Mouse (Mus musculus): ENCODE results near the gene Ankrd33b.

Gene Ankrd33b

DNA sequence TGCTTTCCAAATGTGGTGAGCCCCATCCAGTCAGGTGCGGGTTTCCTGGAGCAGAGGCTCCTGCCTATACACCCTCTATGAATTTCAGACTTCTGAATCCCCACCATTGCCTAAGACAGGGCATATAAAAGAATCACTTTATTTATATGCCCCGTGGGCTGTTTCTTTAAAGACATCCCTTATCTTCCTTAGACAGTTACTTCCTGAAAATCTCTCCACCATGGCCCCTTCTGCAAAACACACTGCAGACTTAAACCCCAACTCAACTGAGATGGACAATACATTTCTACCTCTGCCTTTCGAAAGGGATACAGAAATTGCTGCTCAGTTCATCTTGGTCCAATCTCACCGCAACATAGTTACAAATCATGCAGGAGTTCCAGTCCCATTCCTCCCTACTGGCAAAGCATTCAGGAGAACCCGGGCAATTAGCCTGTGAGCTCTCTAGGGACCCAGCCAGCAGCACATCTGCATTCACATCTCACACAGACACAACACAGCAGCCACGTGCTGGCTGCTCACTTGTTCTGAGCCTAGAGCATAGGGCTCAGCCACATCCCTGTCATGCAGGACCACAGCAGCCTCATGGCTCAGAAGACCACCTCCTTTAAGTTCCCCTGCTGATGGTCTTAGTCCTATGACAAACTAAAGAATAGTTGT, 68.1 kb downstream of the Ankrd33b start:
- no peak for DNase-seq

DNA sequence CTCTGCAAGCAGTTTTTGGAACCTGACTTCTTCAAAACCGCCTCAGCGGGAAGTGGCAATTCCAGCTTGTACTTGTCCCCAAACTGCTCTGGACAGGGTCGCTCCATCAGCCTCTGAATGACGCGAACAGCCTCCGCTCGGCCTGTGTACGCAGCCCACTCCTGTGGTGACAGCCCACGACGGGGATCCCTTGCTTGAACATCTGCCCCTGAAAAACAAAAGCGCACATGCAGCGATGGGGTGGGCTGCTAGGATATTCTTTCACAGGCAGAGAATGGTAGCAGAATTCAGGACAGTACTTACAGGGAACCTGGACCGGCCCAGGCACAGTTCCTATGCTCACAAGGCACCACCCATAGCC, 69.8 kb downstream of the Ankrd33b start:
- no peak for DNase-seq

GRCm38 (mm10) chr15:31296882-31297776, 70.4 kb downstream of the Ankrd33b start:
- no peak for DNase-seq

GRCm38 (mm10) chr15:31294311-31294710, 73.2 kb downstream of the Ankrd33b start:
- no peak for DNase-seq

DNA sequence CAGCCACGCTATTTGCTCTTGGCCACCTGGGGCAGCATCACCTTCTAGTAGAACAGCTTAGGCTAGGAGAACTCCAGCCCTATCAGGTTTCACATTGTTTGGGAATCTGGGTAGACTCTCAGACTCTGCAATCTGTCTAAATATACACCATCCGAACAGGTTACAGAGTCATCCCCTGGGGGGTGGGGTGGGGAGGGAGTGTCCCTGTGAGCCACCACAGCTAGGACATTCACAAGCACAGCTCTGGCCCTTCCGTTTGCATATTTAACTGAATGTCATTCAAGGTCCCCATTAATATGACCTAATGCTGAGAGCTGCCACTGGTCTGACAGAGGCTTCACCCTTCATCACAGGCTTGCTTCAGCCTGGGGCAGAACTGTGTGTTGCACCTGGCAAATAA, 74.9 kb downstream of the Ankrd33b start:
- DNase-seq = no peak

DNA sequence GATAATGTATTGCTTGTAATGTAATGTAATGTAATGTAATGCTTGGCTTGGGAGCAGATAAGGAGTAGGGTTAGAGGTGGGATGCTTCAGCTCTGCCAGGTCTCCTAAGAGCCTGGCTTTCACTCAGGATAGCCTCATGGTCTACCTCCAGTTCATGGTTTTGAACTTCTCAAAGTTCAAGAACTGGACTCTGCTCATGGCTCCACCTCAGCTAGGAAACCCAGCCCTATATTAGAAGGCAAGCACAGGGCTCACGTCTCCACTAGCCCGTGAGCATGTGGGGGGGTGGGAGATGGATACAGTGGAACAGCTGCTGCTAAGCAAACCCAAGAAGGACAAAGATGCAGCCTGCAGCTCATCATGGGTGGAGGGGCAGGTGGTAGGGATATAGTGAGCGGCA, 81.8 kb downstream of the Ankrd33b start:
- DNase-seq = no peak

GRCm38 (mm10) chr15:31284922-31285631, 82.4 kb downstream of the Ankrd33b start:
- peak; percentile 17 for DNase-seq

GRCm38 (mm10) chr15:31284142-31284541, 83.4 kb downstream of the Ankrd33b start:
- no peak for DNase-seq

GRCm38 (mm10) chr15:31282353-31282752, 85.2 kb downstream of the Ankrd33b start:
- DNase-seq = no peak

GRCm38 (mm10) chr15:31281830-31282229, 85.7 kb downstream of the Ankrd33b start:
- no peak for DNase-seq

DNA sequence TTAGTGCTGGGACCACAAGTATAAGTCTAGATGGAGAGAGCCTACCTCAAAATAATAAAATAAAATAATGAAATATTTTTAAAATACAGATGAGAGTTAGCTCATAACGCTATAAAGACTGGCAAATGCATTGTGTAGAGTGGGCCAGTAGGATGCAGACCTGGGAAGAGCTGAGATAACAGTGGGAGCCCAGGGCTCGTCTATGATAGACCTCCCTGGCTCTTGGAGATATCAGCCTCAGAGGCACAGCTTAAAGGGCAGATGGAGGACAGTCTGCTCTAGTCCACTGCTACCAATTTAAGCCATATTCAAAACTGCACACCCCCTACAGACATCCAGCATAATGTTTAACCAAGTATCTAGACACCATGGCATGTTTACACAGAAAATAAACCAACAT, 86.8 kb downstream of the Ankrd33b start:
- no peak for DNase-seq

DNA sequence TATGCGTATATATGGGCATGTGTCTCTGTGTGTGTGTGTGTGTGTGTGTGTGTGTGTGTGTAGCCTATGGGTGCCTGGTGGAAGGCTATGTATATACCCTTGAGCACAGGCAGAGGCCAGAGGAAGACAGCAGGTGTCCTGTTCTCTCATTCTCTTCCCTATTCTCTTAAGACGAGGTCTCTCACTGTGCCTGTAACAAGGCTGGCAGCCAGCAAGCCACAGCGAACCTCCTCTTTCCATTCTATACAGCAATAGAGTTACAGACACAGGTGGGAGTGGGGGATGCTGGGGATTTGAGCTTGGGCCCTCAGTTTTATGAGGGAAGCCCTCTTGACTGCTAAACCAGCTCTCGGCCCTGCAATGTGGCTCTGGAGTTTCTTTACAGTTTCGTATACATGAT, 87.5 kb downstream of the Ankrd33b start:
- no peak for DNase-seq

DNA sequence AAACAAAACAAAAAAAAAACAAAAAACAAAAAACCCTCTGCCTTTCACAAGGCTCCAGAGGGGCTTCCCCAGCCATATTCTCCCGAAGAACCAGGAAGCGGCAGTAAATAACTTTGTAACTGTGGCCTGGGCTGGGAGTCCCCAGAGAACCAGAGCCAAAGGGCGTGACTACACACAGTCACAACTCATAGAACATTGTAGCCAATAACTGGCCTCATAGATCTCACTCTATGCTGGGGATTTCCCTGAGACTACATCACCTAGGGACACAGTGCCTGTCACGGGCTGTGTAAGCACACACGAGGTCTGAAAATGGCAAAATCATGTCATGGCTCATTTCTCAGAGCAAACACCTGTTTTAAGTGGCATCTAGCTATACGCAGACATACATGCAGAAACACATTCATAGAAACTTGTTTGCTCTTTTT, 87.9 kb downstream of the Ankrd33b start:
- no peak for DNase-seq

- no peak for DNase-seq
Observed at GRCm38 (mm10) chr15:31279120-31279519, 88.4 kb downstream of the Ankrd33b start.

GRCm38 (mm10) chr15:31278090-31278489, 89.4 kb downstream of the Ankrd33b start:
- no peak for DNase-seq

DNA sequence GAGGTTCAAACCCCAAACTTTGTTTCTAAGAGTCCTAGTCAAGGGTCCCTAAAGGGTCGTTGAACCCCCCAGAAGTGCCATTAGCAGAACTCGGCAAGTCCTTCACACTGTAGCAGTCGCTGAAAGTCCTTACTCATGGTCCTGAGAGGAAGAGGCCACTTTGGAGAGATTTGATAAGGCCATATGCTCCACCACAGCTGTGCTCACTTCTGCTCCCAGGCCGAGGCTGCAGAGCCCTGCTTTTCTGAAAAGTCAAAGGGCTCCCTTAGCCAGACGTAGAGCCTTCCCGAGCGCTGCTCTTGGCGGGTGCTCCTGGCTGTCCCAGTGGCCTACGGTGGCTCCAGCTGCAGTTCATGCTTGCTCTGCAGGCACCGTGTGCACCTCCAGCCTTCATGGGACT, 94.0 kb downstream of the Ankrd33b start:
- no peak for DNase-seq

GRCm38 (mm10) chr15:31272695-31273094, 94.8 kb downstream of the Ankrd33b start:
- DNase-seq = no peak

DNA sequence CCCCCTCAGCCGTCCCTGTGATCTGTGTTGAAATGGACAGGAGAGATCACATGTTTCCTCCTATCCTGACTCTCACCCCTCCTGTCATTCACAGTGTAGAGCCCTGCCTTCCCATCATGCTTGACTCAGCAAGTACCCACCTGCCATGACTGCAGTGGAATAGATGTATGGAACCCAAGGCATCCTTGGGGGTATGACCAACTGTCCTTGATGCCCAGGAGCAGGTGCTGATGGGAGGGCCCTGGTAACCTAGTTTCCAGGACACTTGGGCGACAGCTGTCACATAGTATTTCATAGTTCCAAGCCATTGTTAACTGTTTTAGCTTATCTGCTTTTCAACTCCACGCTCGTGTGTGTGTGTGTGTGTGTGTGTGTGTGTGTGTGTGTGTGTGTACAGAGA, 98.0 kb downstream of the Ankrd33b start:
- DNase-seq = no peak

DNA sequence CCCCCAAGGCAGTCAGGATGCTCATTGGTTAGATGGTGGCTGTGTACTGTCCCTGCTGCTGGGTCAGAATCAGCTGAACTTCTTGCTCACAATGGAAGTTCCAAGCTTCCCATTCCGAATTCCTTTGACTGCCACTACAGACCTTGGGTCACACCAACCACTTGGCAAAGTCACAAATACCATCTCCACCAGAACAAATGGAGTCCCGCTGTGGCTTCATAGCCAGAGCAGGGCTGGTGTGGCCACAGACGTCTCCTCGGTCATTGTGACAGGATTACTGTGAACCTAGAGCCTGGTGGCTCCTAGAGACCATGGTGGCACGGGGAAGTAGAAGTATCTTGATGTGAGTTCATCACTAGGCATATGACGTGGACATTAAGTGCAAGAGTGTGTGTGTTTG, 99.4 kb downstream of the Ankrd33b start:
- DNase-seq = no peak

GRCm38 (mm10) chr15:31265845-31266244, 101.7 kb downstream of the Ankrd33b start:
- no peak for DNase-seq

DNA sequence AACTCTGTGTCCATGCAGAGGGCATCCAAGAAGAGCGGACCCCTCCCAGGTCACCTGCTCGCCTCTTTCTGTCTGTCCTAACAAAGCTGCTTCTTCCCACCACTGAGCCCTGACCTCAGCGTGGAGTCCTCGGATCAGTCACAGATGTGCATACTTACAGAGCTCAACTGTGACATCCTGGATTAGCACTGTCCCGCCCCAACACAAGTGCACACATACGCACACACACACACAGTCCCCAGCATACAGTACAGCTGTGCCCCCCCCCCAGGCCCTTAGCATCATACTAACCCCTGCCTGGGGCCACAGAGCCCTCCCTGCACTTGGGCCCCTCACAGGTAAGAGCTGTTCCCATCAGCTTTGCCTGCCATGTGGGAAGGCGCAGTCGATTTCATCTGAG, 102.1 kb downstream of the Ankrd33b start:
- no peak for DNase-seq

GRCm38 (mm10) chr15:31264827-31265226, 102.7 kb downstream of the Ankrd33b start:
- DNase-seq = peak; percentile 56

GRCm38 (mm10) chr15:31262361-31262760, 105.2 kb downstream of the Ankrd33b start:
- DNase-seq = no peak

GRCm38 (mm10) chr15:31261094-31261493, 106.4 kb downstream of the Ankrd33b start:
- no peak for DNase-seq
